Mouse (Mus musculus) urinary bladder, adult 2 months (tissue): Measurements from ENCODE around the gene Serhl. TPM values are rescaled to one million over a fixed set of nuclear protein-coding genes. Genes with fewer than 3 reads are reported as not detected.

Experiments
- DNase-seq: peaks from one replicate; pipeline ENCODE4 v3.0.0; 2022; ENCODE audit warnings: low spot score
- polyA plus RNA-seq: library from polyadenylated mRNA; depleted of rRNA; stranded (reverse); fragments of >200 nt; gene quantifications from 2 replicates; pipeline ENCODE4 v1.2.3, GENCODE M21; 2012; rRNA removed

The Serhl gene
- polyA plus RNA-seq, 1 experiment = 70.3 TPM

- peak; percentile 14 for DNase-seq
Measured at GRCm38 (mm10) chr15:83162818-83163485, 73.6 kb downstream of the Serhl start.

DNA sequence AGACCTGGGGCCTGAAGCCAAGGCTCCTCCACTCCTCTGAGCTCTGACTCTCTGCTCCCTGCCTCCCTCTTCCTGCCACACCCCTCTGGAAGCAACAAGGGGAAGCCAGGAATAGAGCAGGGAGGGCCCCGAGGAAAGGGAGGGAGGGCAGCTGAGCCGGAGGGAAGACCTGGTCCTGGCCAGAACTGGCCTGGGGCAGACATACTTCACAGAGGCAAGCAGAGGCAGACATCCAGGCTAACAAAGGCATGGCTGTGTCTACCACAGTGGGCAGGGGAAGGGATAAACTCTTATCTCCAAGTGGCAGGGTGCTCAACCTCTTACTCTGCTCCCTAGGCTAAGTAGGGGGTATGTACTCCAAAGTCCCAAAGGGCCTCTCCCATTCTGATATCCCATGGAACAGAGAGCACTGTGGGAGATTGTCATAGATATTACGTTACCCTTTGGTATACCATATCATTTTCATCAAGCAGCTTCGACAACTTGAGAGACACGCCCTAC lies 75.7 kb downstream of the Serhl start:
- peak; percentile 26 for DNase-seq

- DNase-seq = peak; percentile 22
Measured at GRCm38 (mm10) chr15:83165526-83166315, 76.4 kb downstream of the Serhl start.

Other genes with a start within 250 kb of the Serhl start
- 15.0 and 21.0 TPM in 2 replicates for gene Tcf20, start 101.6 kb upstream of the Serhl start, polyA plus RNA-seq
- 4.6 and 5.0 TPM in 2 replicates for gene Nfam1, start 56.2 kb upstream of the Serhl start, polyA plus RNA-seq
- gene Rrp7a, start 33.3 kb downstream of the Serhl start, polyA plus RNA-seq = 56.1 and 60.9 TPM in 2 replicates
- gene Poldip3, start 59.9 kb downstream of the Serhl start, polyA plus RNA-seq = 60.9 and 64.6 TPM in 2 replicates
- gene Cyb5r3, start 83.1 kb downstream of the Serhl start, polyA plus RNA-seq = 131 and 197 TPM in 2 replicates
- gene A4galt, start 162.3 kb downstream of the Serhl start, polyA plus RNA-seq = 98.2 and 126 TPM in 2 replicates